Mouse (Mus musculus) embryonic stem cell, embryonic (primary cell): ENCODE data around the gene Fpr-rs6.

ENCODE experiments used
- CTCF ChIA-PET, 4 experiments: fragments of 300-600 bp in 2 of 4; fragments of 350-600 bp in 2 of 4; sonication (Branson Sonifier 250); formaldehyde crosslinking; loops; one replicate each; lab custom pipeline; 2022; ENCODE audit warnings: inconsistent platforms in 2 of 4; lab: Charles Lee
- POLR2A ChIA-PET, 4 experiments: fragments of 300-600 bp in 2 of 4; fragments of 350-600 bp in 2 of 4; sonication (Branson Sonifier 250); formaldehyde crosslinking; loops; one replicate each; lab custom pipeline; 2022; ENCODE audit warnings: antibody characterized with exemption in 4 of 4, inconsistent platforms in 1 of 4; lab: Charles Lee

Fpr-rs6 gene

DNA sequence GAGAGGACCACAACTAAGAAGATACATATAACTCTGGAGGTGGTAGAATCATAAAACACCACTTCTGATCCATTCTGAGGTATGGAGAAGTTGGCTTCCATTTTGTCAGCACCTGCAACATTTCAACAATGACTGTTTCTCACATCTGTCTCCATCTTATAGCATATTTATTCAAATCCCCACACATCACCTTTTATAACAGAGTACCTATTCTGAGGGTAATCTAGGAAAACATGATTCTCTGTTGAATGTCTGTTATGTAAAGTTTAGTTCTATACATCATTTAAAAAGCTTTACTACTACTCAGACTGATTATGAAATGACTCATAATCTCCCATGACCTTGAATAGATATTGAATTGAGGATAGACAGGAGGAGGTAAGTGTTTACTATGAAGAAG is at the start of gene Fpr-rs6:
Gene Fpr-rs6 (minus strand): TSS at position 101 of the 400 bp plus-strand sequence.
- ChIA-PET CTCF (no interaction called here), POLR2A (no interaction called here)
